Mouse (Mus musculus) limb, embryonic 12.5 days (tissue): ENCODE measurements around the gene Ugt2a2. TPM values are rescaled to one million over a fixed set of nuclear protein-coding genes. Genes with fewer than 3 reads are reported as not detected.
"Not testable (repeated sequence)": the region's sequence is repeated elsewhere in the genome, so short reads cannot be mapped to it uniquely, and the experiment has no call there.

ENCODE experiments used
- ATAC-seq: fragments of 200-750 bp; cut with Nextera tagmentation; 2 replicates; pipeline ENCODE4 v1.8.0; 2017; ENCODE audit warnings: low read depth, moderate TSS enrichment; ENCODE audit not compliant: insufficient number of reproducible peaks, insufficient read depth, low FRiP score, low TSS enrichment
- H3K27ac ChIP-seq: fragments of 300-500 bp; sonication (generic); 2 replicates; pipeline ENCODE4 v1.5.1; 2016; ENCODE audit warnings: mild to moderate bottlenecking, moderate library complexity
- H3K27me3 ChIP-seq: fragments of 300-500 bp; sonication (generic); 2 replicates; pipeline ENCODE4 v1.6.1; 2016; ENCODE audit warnings: mild to moderate bottlenecking, moderate library complexity
- H3K36me3 ChIP-seq: fragments of 300-500 bp; sonication (generic); 2 replicates; pipeline ENCODE4 v1.6.1; 2016; ENCODE audit warnings: mild to moderate bottlenecking, moderate library complexity
- H3K4me1 ChIP-seq: fragments of 300-500 bp; sonication (generic); replicated peaks from 2 replicates; pipeline ENCODE4 v1.6.1; 2016
- H3K4me2 ChIP-seq: fragments of 300-500 bp; sonication (generic); 2 replicates; pipeline ENCODE4 v1.6.1; 2016; ENCODE audit warnings: mild to moderate bottlenecking, moderate library complexity
- H3K4me3 ChIP-seq: fragments of 300-500 bp; sonication (generic); replicated peaks from 2 replicates; pipeline ENCODE4 v1.5.1; 2016; ENCODE audit warnings: mild to moderate bottlenecking
- H3K9ac ChIP-seq: fragments of 300-500 bp; sonication (generic); replicated peaks from 2 replicates; pipeline ENCODE4 v1.6.1; 2016; ENCODE audit warnings: mild to moderate bottlenecking, moderate library complexity
- H3K9me3 ChIP-seq: fragments of 300-500 bp; sonication (generic); 2 replicates; pipeline ENCODE4 v1.6.1; 2016; ENCODE audit warnings: mild to moderate bottlenecking, moderate library complexity
- WGBS: fragments of 180-500 bp; shearing (Covaris S2); methylation state at CpG from one replicate; pipeline ENCODE4 v1.1.7; 2016; 5-methylcytosine and 5-hydroxymethylcytosine counted together
- polyA plus RNA-seq: library from polyadenylated mRNA; unstranded; fragments of >200 nt; fragmentation: Nextera tagmentation; extraction: Ambion mirVana; gene quantifications from 2 replicates; pipeline ENCODE4 v1.2.1, GENCODE M21; 2016

Ugt2a2 gene
- polyA plus RNA-seq, 1 experiment from 2014 or later, result not detected

DNA sequence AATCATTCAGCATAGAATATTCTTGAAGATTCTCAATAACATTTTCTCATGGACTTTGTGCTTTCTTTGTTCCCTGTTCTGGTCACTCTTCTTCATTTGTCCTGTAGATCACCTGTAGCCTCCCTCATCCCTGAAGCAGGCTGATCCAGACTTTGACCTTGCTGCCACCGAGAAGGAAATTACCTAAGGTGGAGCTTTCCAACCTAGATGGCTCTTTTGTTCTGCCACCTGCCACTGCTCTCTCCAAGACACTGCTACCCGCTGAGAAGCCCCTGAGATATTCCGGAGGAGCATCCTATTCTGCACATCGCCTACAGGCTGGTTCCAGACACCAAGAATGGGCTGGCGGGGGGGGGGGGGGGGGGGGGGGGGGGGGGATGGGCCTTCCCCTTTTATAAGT is 29.5 kb downstream of the Ugt2a2 start:
- not testable (repeated sequence) for H3K9me3 ChIP-seq, H3K27me3 ChIP-seq, H3K36me3 ChIP-seq, ATAC-seq, H3K9ac ChIP-seq, H3K4me3 ChIP-seq, H3K4me2 ChIP-seq, H3K4me1 ChIP-seq, H3K27ac ChIP-seq
- WGBS, result 78% methylated on average over 4 of the region's 5 CpGs

DNA sequence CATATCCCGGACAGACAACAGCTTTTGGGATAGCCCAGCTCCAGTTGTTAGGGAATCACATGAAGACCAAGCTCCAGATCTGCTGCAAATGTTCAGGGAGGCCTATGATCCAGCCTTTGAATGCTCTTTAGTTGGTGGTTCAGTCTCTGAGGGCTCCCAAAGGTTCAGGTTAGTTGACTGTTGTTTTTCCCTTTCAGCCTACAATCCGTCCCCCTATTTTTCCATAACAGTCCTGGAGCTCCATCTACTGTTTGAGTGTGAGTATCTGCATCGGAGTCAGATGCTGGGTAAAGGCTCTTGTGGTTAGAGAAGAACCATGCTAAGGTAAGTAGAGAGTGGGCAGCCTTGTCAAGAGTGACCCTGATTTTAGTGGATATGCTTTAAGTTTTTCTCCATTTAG is 45.8 kb downstream of the Ugt2a2 start:
- 48% methylated on average over 3 of the region's 3 CpGs for WGBS
- ATAC-seq, result no peak
- H3K27me3 ChIP-seq, result no peaks in the 10 kb centered on the region

DNA sequence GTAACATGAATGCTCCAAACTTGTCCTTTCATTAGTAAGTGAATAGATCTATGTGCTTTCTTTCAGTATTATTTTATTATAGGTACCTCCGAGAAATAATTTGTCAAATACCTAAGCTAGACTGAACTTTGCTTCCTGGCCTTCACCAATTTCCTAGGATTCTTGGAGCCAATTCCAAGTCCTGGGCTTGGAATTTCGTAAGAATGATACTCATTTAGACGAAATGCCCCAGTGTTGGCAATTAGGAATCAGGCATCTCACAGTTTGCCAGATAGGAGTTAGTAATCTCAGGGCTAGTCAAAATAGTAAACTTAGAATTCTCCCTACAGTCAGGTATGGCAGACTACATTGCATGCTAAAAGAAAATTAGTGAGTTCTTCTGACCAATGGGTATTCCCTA is 56.4 kb downstream of the Ugt2a2 start:
- WGBS, result 80% methylated on average over 3 of the region's 3 CpGs
- Histone ChIP-seq H3K9me3 (no peaks in the 10 kb centered on the region), H3K27ac (no peak overlapping the region), H3K4me1 (no peaks in the 10 kb centered on the region), H3K36me3 (no peaks in the 10 kb centered on the region), H3K27me3 (no peaks in the 10 kb centered on the region), H3K9ac (no peak overlapping the region), H3K4me2 (no peak overlapping the region), H3K4me3 (no peak overlapping the region)
- ATAC-seq, result no peak

More for the DNA sequence above, 45.8 kb downstream of the Ugt2a2 start:
- Histone ChIP-seq H3K27ac (no peak overlapping the region), H3K4me1 (no peaks in the 10 kb centered on the region), H3K9me3 (no peaks in the 10 kb centered on the region), H3K4me2 (no peak overlapping the region), H3K36me3 (no peaks in the 10 kb centered on the region), H3K4me3 (no peak overlapping the region), H3K9ac (no peak overlapping the region)

DNA sequence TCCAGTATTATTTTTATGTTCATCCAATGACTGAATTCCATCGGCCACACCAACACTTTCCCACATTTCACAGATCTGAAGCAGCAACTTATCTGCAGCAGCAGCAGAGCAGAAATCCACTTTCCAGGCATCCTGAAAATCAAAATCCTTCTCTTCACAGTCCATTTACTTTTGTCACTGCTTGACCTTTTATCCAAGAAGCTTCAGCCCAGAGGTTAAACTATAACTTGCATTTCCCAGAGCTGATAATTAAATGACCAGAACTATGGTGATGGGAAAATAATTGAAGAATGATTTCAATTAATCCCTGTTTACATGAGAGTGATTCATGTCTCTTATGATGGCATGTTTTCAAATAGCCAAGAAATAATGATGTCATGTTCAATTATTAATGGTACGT is 58.0 kb downstream of the Ugt2a2 start, which contains the start of gene Ugt2b38:
Gene Ugt2b38, minus strand, starts transcription at position 163 of the 400 bp plus-strand sequence.
- 96% methylated on average over 1 of the region's 2 CpGs for WGBS
- not testable (repeated sequence) for H3K36me3 ChIP-seq, H3K4me3 ChIP-seq, H3K9me3 ChIP-seq, ATAC-seq, H3K9ac ChIP-seq, H3K27me3 ChIP-seq, H3K27ac ChIP-seq, H3K4me1 ChIP-seq, H3K4me2 ChIP-seq

Other genes with a start within 250 kb of the Ugt2a2 start
- gene Ugt2b37, start 227.5 kb downstream of the Ugt2a2 start, polyA plus RNA-seq, result not detected in 2 replicates
- gene Ugt2a3, start 145.1 kb downstream of the Ugt2a2 start, polyA plus RNA-seq, result not detected in 2 replicates
- not detected in 2 replicates for gene Ugt2b38, start 58.1 kb downstream of the Ugt2a2 start, polyA plus RNA-seq
- not detected in 2 replicates for gene Gm43638, start 4.5 kb upstream of the Ugt2a2 start, polyA plus RNA-seq
- gene Ugt2a1, start 8.6 kb upstream of the Ugt2a2 start, polyA plus RNA-seq, result not detected in 2 replicates
- gene Sult1b1, start 55.9 kb upstream of the Ugt2a2 start, polyA plus RNA-seq, result not detected in 2 replicates
- gene Sult1d1, start 86.8 kb upstream of the Ugt2a2 start, polyA plus RNA-seq, result not detected in 2 replicates
- not detected in 2 replicates for gene Sult1e1, start 109.3 kb upstream of the Ugt2a2 start, polyA plus RNA-seq
- not detected in 2 replicates for gene Csn1s1, start 183.9 kb upstream of the Ugt2a2 start, polyA plus RNA-seq
- gene Csn2, start 217.4 kb upstream of the Ugt2a2 start, polyA plus RNA-seq, result not detected in 2 replicates